Mouse (Mus musculus): ENCODE data around the gene Sema5a. TPM values are rescaled to one million over a fixed set of nuclear protein-coding genes. Genes with fewer than 3 reads are reported as not detected.

Gene Sema5a
- total RNA-seq (2012; rRNA removed) (0.17 TPM in 2 replicates), total RNA-seq (2014; rRNA removed) (0.15 and 0.17 TPM in 2 replicates), polyA plus RNA-seq (2012; ENCODE audit: insufficient read length, low read depth) (0.27 and 0.49 TPM in 2 replicates)

DNA sequence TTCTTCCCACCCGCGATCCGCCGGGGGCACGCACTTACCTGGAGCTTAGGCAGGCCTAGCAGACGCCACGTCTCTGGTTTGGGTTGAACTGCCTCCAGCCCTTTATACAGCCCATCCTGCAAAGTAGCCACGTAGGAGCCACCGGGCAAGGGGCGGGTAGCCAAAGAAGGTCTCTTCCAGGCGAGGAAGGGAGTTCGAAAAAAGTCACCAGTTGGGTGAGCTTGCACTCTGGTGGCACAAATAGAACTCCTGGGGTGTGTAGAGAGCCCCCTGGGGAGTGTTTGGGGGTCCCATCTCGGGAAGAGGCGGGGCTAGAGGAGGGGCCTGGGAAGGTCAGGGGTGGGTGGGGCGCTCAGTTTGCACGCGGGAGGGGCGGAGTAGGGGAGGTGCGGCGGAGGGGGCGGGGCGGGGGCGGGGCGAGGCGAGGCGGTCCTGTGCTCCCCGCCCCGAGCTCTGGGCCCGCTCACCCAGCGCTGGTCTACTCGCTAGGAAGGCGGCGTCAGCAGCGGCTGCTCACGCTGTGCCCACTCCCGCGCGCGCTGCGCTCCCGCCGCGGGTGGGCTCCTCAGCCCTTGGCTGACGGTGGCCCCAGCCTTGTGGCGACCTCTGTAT is at the start of gene Sema5a:
Sema5a (plus strand) TSS at position 467 of the 612 bp plus-strand sequence.
- TF ChIP-seq HCFC1 (IDR thresholded peaks at IDR 0.05; ENCODE audit: low read depth, low read length) (no peak), BHLHE40 (IDR thresholded peaks at IDR 0.05; ENCODE audit: low read depth, low read length) (no peak; the same call in 1 of the 2 replicates), MYC (IDR thresholded peaks at IDR 0.05; ENCODE audit: low read depth, low read length) (no peak), SIN3A (IDR thresholded peaks at IDR 0.05; ENCODE audit: low read length) (no peak), POLR2A (IDR thresholded peaks at IDR 0.05; ENCODE audit: low read depth, low read length) (no peak), POLR2AphosphoS2 (IDR thresholded peaks at IDR 0.05; ENCODE audit: low read depth, low read length) (no peak), ZC3H11A (IDR thresholded peaks at IDR 0.05; ENCODE audit: low read depth, low read length) (no peak), ZKSCAN1 (IDR thresholded peaks at IDR 0.05; ENCODE audit: borderline replicate concordance, low read depth, low read length) (no peak), RAD21 (IDR thresholded peaks at IDR 0.05; ENCODE audit: low read depth, low read length) (no peak), CTCF (conservative IDR thresholded peaks at IDR 0.05 in 1 of 2, IDR thresholded peaks at IDR 0.05 in 1 of 2; ENCODE audit: low read depth in 2 of 2, low read length in 2 of 2) (no peak), E2F4 (IDR thresholded peaks at IDR 0.05; ENCODE audit: insufficient replicate concordance, low read depth, low read length) (no peak), USF1 (IDR thresholded peaks at IDR 0.05; ENCODE audit: low read depth, low read length) (no peak), SMC3 (IDR thresholded peaks at IDR 0.05; ENCODE audit: low read depth, low read length) (no peak), MEF2A (IDR thresholded peaks at IDR 0.05; ENCODE audit: borderline replicate concordance, low read depth, low read length) (no peak), TBP (conservative IDR thresholded peaks at IDR 0.05; ENCODE audit: low read depth, low read length) (no peak), NRF1 (IDR thresholded peaks at IDR 0.05; ENCODE audit: low read depth, low read length) (no peak), ZNF384 (IDR thresholded peaks at IDR 0.05; ENCODE audit: low read depth, low read length) (no peak), ETS1 (conservative IDR thresholded peaks at IDR 0.05; ENCODE audit: low read depth, low read length) (no peak), MXI1 (IDR thresholded peaks at IDR 0.05; ENCODE audit: low read depth, low read length) (no peak)
- dilution Hi-C loops (cut with MboI; ENCODE audit: extremely low pct_ligation_motif_present, extremely low pct_unique_long_range_greater_than_20kb, low sequenced_read_pairs) (no loop called here), in situ Hi-C loops (cut with MboI; ENCODE audit: low pct_ligation_motif_present, low pct_unique_long_range_greater_than_20kb, low sequenced_read_pairs) (loop anchor here (10.0 to 25.0 kb wide), 4 partner anchors 190 to 468 kb away; no protein-coding TSS in a partner anchor)
- no peak within 1 kb of the TSS for H3K27ac ChIP-seq (ENCODE audit: insufficient read depth, low read depth)
- H3K4me2 ChIP-seq (ENCODE audit: insufficient read depth, low read depth, poor library complexity, severe bottlenecking): peak within 1 kb of the TSS; percentile 77
- no peaks in the 10 kb centered on the region for H3K36me3 ChIP-seq (replicated peaks in 1 of 2; ENCODE audit: control insufficient read depth in 1 of 2, insufficient read depth in 1 of 2, low read length in 1 of 2)
- H3K9ac ChIP-seq (ENCODE audit: insufficient read depth, low read depth): no peak within 1 kb of the TSS
- H3K4me3 ChIP-seq (replicated peaks in 1 of 3; ENCODE audit: low read depth in 2 of 3, low read length in 2 of 3, poor library complexity in 1 of 3): peak within 1 kb of the TSS in 2 of 3 experiments; percentile 46 to 48
- no peaks in the 10 kb centered on the region for H3K9me3 ChIP-seq (replicated peaks; ENCODE audit: low read length)
- peaks cover 9 to 16% of the 10 kb centered on the region in 2 experiments for H3K4me1 ChIP-seq (ENCODE audit: control insufficient read depth in 1 of 2, insufficient read depth in 2 of 2)
- peaks cover 4% of the 10 kb centered on the region for H3K27me3 ChIP-seq (replicated peaks)
- H3K79me2 ChIP-seq (replicated peaks; ENCODE audit: control insufficient read depth, extremely low read depth, insufficient read depth, poor library complexity, severe bottlenecking): no peaks in the 10 kb centered on the region
- peak; percentile 60 for DNase-seq (ENCODE audit: extremely low read depth)

DNA sequence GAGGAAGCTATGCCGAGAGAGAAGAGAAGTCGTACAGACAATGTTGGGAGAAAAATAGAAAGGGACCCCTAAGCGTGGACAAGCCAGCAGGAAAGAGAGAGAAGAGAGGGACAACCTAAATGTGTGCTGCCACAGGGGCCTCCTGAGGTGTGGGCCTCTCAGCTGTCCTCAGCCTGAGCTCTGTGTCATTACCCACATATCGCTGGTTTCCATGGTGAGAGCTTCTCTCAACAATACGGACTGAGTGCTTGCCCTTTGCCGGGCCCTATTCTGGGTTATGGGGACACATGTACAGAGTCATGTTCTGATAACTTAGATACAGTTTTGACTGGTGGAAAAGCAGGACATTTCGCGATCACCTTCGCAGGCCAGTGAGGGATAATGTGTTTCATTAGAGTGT is 46.5 kb upstream of the Sema5a start:
- Histone ChIP-seq H3K36me3 (replicated peaks in 1 of 2; ENCODE audit: control insufficient read depth in 1 of 2, insufficient read depth in 1 of 2, low read length in 1 of 2) (no peaks in the 10 kb centered on the region), H3K4me2 (ENCODE audit: insufficient read depth, low read depth, poor library complexity, severe bottlenecking) (no peak overlapping the region), H3K4me1 (ENCODE audit: control insufficient read depth in 1 of 2, insufficient read depth in 2 of 2) (peaks cover 0 to 9% of the 10 kb centered on the region in 2 experiments; a peak in 1 of 4 replicates), H3K9me3 (replicated peaks; ENCODE audit: low read length) (no peaks in the 10 kb centered on the region), H3K79me2 (replicated peaks; ENCODE audit: control insufficient read depth, extremely low read depth, insufficient read depth, poor library complexity, severe bottlenecking) (no peaks in the 10 kb centered on the region), H3K27ac (ENCODE audit: insufficient read depth, low read depth) (no peak overlapping the region), H3K9ac (ENCODE audit: insufficient read depth, low read depth) (no peak overlapping the region), H3K27me3 (replicated peaks) (no peaks in the 10 kb centered on the region), H3K4me3 (replicated peaks in 1 of 3; ENCODE audit: low read depth in 2 of 3, low read length in 2 of 3, poor library complexity in 1 of 3) (no peak overlapping the region)
- dilution Hi-C loops (cut with MboI; ENCODE audit: extremely low pct_ligation_motif_present, extremely low pct_unique_long_range_greater_than_20kb, low sequenced_read_pairs) (no loop called here), in situ Hi-C loops (cut with MboI; ENCODE audit: low pct_ligation_motif_present, low pct_unique_long_range_greater_than_20kb, low sequenced_read_pairs) (no loop called here)
- DNase-seq (ENCODE audit: extremely low read depth): no peak
- no peak for TF ChIP-seq POLR2AphosphoS2 (IDR thresholded peaks at IDR 0.05; ENCODE audit: low read depth, low read length)
- TF ChIP-seq MAX (IDR thresholded peaks at IDR 0.05; ENCODE audit: low read length): no peak
- no peak for TF ChIP-seq TBP (conservative IDR thresholded peaks at IDR 0.05; ENCODE audit: low read depth, low read length)
- no peak for TF ChIP-seq TCF12 (IDR thresholded peaks at IDR 0.05; ENCODE audit: low read depth, low read length)
- no peak for TF ChIP-seq BHLHE40 (IDR thresholded peaks at IDR 0.05; ENCODE audit: low read depth, low read length)
- TF ChIP-seq ZC3H11A (IDR thresholded peaks at IDR 0.05; ENCODE audit: low read depth, low read length): no peak
- TF ChIP-seq ZNF384 (IDR thresholded peaks at IDR 0.05; ENCODE audit: low read depth, low read length): no peak
- no peak for TF ChIP-seq USF1 (IDR thresholded peaks at IDR 0.05; ENCODE audit: low read depth, low read length)
- TF ChIP-seq ZKSCAN1 (IDR thresholded peaks at IDR 0.05; ENCODE audit: borderline replicate concordance, low read depth, low read length): no peak
- no peak for TF ChIP-seq IRF4 (IDR thresholded peaks at IDR 0.05; ENCODE audit: low read depth, low read length)
- no peak for TF ChIP-seq HCFC1 (IDR thresholded peaks at IDR 0.05; ENCODE audit: low read depth, low read length)
- TF ChIP-seq JUN (IDR thresholded peaks at IDR 0.05; ENCODE audit: insufficient read depth, low read depth, low read length): no peak
- TF ChIP-seq RCOR1 (conservative IDR thresholded peaks at IDR 0.05; ENCODE audit: low read depth, low read length): no peak
- TF ChIP-seq ETS1 (conservative IDR thresholded peaks at IDR 0.05; ENCODE audit: low read depth, low read length): no peak
- no peak for TF ChIP-seq SIN3A (IDR thresholded peaks at IDR 0.05; ENCODE audit: low read length)
- TF ChIP-seq RAD21 (IDR thresholded peaks at IDR 0.05; ENCODE audit: low read depth, low read length): no peak
- no peak for TF ChIP-seq NRF1 (IDR thresholded peaks at IDR 0.05; ENCODE audit: low read depth, low read length)
- no peak for TF ChIP-seq CHD2 (IDR thresholded peaks at IDR 0.05; ENCODE audit: low read length)

Measured in CH12.LX (cell line).